Mouse (Mus musculus) heart, adult 2 months (tissue): ENCODE data around the gene Gprin1. TPM values are rescaled to one million over a fixed set of nuclear protein-coding genes. Genes with fewer than 3 reads are reported as not detected.
"Not testable (repeated sequence)": the region's sequence is repeated elsewhere in the genome, so short reads cannot be mapped to it uniquely, and the experiment has no call there.

ENCODE experiments used
- DNase-seq, 2 experiments: peaks; one replicate each; pipeline ENCODE4 v3.0.0; 2021
- H3K27ac ChIP-seq: fragments of 200-600 bp; 2 replicates; pipeline ENCODE4 v1.8.1; 2022
- H3K27me3 ChIP-seq: fragments of 200-500 bp; 2 replicates; pipeline ENCODE4 v1.6.1; 2012; ENCODE audit warnings: mild to moderate bottlenecking, low read length, inconsistent platforms, mixed read lengths; ENCODE audit not compliant: control insufficient read depth, insufficient read depth
- H3K36me3 ChIP-seq: fragments of 200-500 bp; 2 replicates; pipeline ENCODE4 v1.6.1; 2012; ENCODE audit warnings: low read length, inconsistent platforms; ENCODE audit not compliant: control insufficient read depth, insufficient read depth
- H3K4me1 ChIP-seq: fragments of 200-500 bp; 2 replicates; pipeline ENCODE4 v1.6.1; 2011; ENCODE audit warnings: low read length; ENCODE audit not compliant: control insufficient read depth, insufficient read depth
- H3K4me3 ChIP-seq: fragments of 200-600 bp; 2 replicates; pipeline ENCODE4 v1.8.1; 2022
- H3K79me2 ChIP-seq: fragments of 200-500 bp; replicated peaks from 2 replicates; pipeline ENCODE4 v1.6.1; 2012; ENCODE audit warnings: mild to moderate bottlenecking, inconsistent platforms, low read length, moderate library complexity, mixed read lengths; ENCODE audit not compliant: control insufficient read depth, insufficient read depth
- H3K9ac ChIP-seq: fragments of 200-500 bp; 2 replicates; pipeline ENCODE4 v1.6.1; 2012; ENCODE audit warnings: low read depth, mild to moderate bottlenecking, control low read depth, inconsistent platforms, low read length, mixed read lengths
- CTCF ChIP-seq: fragments of 200-600 bp; IDR thresholded peaks from 2 replicates; pipeline ENCODE4 v1.8.1; 2022; ENCODE audit warnings: antibody characterized with exemption, mild to moderate bottlenecking, moderate library complexity
- EP300 ChIP-seq: fragments of 200-500 bp; IDR thresholded peaks from 2 replicates; pipeline ENCODE4 v1.6.1; 2011; ENCODE audit warnings: low read depth, low read length, control low read depth; ENCODE audit not compliant: insufficient read depth
- POLR2A ChIP-seq: fragments of 200-500 bp; IDR thresholded peaks from 2 replicates; pipeline ENCODE4 v1.6.1; 2011; ENCODE audit warnings: mild to moderate bottlenecking, low read depth, low read length, control low read depth; ENCODE audit not compliant: insufficient read depth
- WGBS: fragments of 180-500 bp; shearing (Covaris S2); methylation state at CpG from one replicate; pipeline ENCODE4 v1.1.7; 2018; 5-methylcytosine and 5-hydroxymethylcytosine counted together
- intact Hi-C: fragments of 180-260 bp; cut with DNase I; formaldehyde crosslinking; loops from one replicate; pipeline ENCODE4 v1.15.1; 2025
- polyA plus RNA-seq: library from polyadenylated mRNA; depleted of rRNA; stranded (reverse); fragments of >200 nt; gene quantifications from 2 replicates; pipeline ENCODE4 v1.2.3, GENCODE M21; 2012
- total RNA-seq, 2 experiments: library from RNA; stranded (reverse); gene quantifications; 2 replicates each; pipeline ENCODE4 v1.2.3; 2021

The Gprin1 gene
- total and polyA plus RNA-seq, 3 experiments, result not detected

DNA sequence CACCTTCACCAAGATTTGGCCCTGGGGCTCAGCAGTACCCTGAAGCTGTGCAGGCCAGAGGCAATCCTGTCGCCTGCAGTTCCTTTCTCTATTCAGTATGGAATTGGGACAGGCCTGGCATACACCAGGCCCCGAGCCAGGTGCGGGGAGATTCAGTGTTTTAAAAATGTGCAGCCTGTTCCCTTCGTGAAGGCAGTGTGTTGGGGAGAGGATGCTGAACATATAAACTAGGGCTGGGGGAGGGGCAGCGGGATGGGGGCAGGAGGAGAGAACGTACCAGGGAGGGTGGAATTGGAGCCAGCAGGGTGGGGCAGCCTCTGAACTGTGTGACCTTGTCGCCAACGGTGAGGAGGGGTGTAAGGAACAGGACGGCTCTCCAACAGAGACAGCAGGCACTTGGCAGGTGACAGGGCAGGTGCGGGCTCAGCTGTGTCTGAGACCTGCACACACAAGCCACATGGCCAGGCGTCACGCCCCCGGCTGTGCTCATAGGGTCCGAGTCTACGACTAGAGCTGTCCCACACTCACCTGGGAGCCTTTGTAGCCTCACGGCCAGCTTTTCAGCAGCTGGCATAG is 44.4 kb upstream of the Gprin1 start:
- Histone ChIP-seq H3K9ac (no peak overlapping the region), H3K27ac (no peak overlapping the region), H3K36me3 (no peaks in the 10 kb centered on the region), H3K79me2 (no peaks in the 10 kb centered on the region), H3K4me3 (no peak overlapping the region), H3K4me1 (peaks cover 5% of the 10 kb centered on the region), H3K27me3 (no peaks in the 10 kb centered on the region)
- TF ChIP-seq CTCF (no peak), EP300 (no peak), POLR2A (no peak)
- WGBS, result 84% methylated on average over 16 of the region's 16 CpGs
- intact Hi-C loops, result no loop called here
- no peak for DNase-seq

DNA sequence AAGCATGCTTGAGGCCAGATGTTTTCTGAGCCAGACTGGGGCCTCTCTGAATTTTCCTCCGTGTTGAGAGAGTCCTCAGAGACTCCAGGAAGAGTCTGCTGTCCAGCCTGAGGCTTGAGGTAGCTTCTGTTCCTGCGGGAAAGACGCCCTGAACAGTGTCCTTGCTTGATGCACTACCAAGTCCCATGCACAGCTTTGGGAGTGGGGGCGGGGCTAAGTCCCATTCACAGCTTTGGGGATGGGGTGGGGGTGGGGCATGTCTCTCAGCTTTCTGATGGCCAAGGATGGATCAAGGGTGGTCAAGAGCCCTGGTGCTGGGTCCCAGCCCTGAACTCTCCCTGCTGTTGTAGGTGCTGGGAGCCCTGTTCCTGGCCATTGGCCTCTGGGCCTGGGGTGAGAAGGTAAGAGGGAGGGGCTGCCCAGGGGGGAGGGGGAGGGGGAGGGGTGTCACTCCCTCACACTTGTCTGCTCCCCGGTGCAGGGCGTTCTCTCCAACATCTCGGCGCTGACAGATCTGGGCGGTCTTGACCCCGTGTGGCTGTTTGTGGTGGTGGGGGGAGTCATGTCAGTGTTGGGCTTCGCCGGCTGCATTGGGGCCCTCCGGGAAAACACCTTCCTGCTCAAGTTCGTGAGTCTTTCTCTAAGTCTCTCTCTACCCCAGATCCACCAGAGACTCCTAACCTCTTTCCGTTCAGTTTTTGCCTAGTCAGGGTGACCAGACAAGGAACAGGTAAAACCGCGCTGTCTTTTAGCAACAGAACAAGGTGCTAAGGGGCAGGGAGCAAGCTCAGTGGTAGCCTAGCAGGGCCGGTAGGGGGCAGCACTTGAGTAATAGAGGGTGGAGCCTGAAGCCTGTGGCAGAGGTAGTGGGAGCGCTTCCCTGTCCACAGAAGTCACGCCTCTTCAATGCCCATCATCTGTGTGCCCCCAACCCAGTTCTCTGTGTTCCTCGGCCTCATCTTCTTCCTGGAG is 42.9 kb upstream of the Gprin1 start:
- no peak overlapping the region for H3K9ac ChIP-seq
- intact Hi-C loops, result no loop called here
- H3K36me3 ChIP-seq, result no peaks in the 10 kb centered on the region
- no peaks in the 10 kb centered on the region for H3K79me2 ChIP-seq
- H3K27ac ChIP-seq, result no peak overlapping the region
- H3K27me3 ChIP-seq, result no peaks in the 10 kb centered on the region
- TF ChIP-seq CTCF (peak; percentile 46), EP300 (no peak)
- H3K4me3 ChIP-seq, result no peak overlapping the region
- H3K4me1 ChIP-seq, result peaks cover 5% of the 10 kb centered on the region
- DNase-seq, result peak in 1 of 2 experiments; percentile 28
- 39% methylated on average over 21 of the region's 21 CpGs for WGBS

DNA sequence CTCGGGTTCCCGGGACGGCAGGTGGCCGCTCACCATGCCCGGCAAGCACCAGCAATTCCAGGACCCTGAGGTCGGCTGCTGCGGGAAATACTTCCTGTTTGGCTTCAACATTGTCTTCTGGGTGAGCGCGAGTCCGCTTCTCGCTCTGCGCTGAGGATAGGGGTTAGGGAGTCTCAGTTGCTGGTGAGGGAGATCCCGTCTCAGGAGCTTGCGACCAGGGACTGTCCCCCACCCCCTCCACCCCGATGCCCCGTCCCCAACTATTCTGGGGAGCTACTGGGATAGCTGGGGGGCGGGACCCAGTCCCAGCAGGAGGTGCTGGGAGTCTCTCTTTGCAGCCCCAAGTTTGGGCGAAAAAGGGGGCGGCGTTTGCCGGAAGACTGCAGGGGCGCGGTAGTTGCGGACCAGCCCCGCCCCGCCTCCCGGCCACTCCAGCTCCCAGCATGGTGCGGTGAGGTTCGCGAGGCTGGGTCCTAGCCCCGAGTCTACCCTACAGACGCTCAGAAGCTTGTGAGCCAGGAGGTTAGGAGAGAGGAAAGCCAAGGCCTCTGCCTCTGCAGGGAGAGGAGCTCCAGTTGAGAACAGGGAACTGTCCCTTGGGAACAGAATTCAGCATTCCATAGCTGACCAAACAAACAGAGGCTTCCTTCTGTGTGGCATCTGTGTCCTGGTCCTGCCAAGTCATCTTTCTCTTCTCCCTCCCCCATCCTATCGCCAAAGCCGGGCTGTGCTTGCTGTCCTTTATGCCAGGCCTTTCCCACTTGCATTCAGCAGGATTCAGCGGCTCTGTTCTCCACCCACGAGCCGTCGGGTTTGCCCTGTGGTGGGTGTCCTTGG is 40.1 kb upstream of the Gprin1 start:
- H3K36me3 ChIP-seq, result no peaks in the 10 kb centered on the region
- H3K4me3 ChIP-seq, result peak overlapping the region; percentile 81
- peak overlapping the region; percentile 58 for H3K27ac ChIP-seq
- 2% methylated on average over 38 of the region's 38 CpGs for WGBS
- peaks cover 5% of the 10 kb centered on the region for H3K4me1 ChIP-seq
- peak overlapping the region; percentile 61 for H3K9ac ChIP-seq
- TF ChIP-seq POLR2A, result no peak
- TF ChIP-seq CTCF, result no peak
- no peak for TF ChIP-seq EP300
- intact Hi-C loops, result no loop called here
- peak; percentile 65 to 67 for DNase-seq
- H3K27me3 ChIP-seq, result no peaks in the 10 kb centered on the region
- no peaks in the 10 kb centered on the region for H3K79me2 ChIP-seq

DNA sequence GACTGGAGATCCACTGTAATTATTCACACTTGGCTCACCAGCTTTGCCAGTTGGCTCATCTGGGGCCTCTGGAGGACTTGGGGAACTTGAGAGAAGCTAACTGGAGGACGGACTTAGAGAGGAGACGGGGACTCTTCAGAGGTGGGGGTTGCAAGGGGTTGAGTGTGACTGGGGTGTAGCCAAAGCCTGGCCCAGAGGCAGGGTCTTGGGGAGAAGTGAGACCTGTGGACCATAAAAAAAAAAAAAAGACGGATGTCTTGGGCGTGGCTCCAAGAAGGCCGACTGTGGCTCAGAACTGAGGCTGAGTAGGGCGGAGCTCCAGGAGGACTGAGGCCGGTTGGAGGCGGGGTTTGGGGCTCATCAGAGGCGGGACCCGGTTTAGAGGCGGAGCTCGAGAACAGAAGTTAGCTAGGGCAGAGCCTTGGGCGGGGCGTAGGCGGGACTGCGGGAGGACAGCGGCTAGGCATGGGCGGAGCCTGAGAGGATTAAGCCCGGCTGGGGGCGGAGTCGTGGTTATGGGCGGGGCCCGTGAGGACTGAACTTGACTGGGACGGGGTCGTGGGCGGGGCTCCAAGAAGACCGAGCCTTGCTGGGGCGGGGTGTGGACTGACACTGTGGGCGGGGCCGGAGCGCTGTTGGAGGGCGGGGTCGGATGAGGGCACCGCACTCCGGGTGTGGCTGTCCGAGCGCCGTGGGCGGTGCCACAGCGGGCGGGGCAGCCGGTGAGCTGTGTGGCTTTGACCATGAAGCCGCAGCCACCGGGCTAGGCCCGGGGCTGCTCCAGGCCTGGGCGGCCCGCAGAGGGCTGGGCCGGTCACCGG is 39.3 kb upstream of the Gprin1 start, which contains the start of gene Tspan17:
Gene Tspan17 (plus strand): TSS at position 638 of the 821 bp plus-strand sequence.
- H3K79me2 ChIP-seq, result no peaks in the 10 kb centered on the region
- 3% methylated on average over 49 of the region's 49 CpGs for WGBS
- H3K9ac ChIP-seq, result peak within 1 kb of the TSS; percentile 61
- peak within 1 kb of the TSS; percentile 81 for H3K4me3 ChIP-seq
- no peaks in the 10 kb centered on the region for H3K36me3 ChIP-seq
- H3K27me3 ChIP-seq, result no peaks in the 10 kb centered on the region
- intact Hi-C loops, result no loop called here
- peak within 1 kb of the TSS; percentile 58 for H3K27ac ChIP-seq
- H3K4me1 ChIP-seq, result peaks cover 5% of the 10 kb centered on the region
- no peak for TF ChIP-seq CTCF
- TF ChIP-seq POLR2A, result peak; percentile 24; the same call in 1 of the 2 replicates
- no peak for TF ChIP-seq EP300
- DNase-seq, result peak; percentile 96 to 97

DNA sequence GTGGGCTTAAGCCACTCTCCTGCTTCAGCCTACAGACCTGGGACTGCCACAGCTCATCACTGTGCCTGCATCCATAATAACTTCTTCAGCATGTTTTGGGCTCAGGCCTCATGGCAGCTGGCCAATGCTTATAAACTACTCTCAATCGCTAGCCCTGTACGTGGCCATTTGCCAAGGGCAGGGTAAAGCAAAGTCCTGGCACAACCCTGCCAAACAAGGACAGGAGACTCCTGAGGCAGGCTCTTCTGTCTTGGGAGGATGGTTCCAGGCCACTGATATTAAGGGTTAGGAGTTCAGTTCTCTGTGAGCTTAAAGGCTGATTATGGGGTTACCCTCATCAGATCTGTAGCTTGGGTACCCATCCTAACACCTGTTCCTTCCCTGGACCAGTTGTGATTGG is 37.9 kb upstream of the Gprin1 start:
- DNase-seq, intact Hi-C loops, H3K27me3 ChIP-seq, H3K4me1 ChIP-seq, H3K36me3 ChIP-seq, H3K4me3 ChIP-seq, H3K27ac ChIP-seq, H3K9ac ChIP-seq, H3K79me2 ChIP-seq: not testable (repeated sequence)
- 17% methylated on average over 2 of the region's 2 CpGs for WGBS
